Mouse (Mus musculus): ENCODE results near the gene Stk17b.
"Not testable (repeated sequence)": the region's sequence is repeated elsewhere in the genome, so short reads cannot be mapped to it uniquely, and the experiment has no call there.

DNA sequence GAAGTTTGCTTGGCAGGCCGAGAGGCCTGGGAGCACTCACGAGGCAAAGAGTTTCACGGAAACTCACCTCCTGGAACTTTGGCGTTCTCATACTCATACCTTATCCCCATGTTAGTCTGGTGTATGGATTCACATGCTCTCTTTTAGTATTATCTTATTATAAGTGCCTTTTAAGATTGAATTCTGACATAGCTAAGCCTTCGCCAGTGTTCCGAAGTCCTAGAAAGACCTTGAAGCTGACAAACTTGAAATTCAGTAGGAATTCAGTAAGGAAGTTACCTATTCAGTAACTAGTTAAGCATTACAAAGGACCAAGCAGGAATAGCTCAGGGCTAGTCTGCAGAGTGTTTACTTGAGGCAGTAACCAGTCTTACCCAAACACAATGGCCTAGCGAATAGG lies 34.3 kb downstream of the Stk17b start:
- TF ChIP-seq POLR2A (IDR thresholded peaks at IDR 0.05; ENCODE audit: borderline replicate concordance, insufficient read depth, low read length); CTCF (IDR thresholded peaks at IDR 0.05; ENCODE audit: borderline replicate concordance, insufficient read depth, low read depth, low read length): not testable (repeated sequence)

All from cerebellum, adult 2 months (tissue).